Mouse (Mus musculus) regulatory T cell (primary cell): ENCODE results near the gene Fam213a.

Source experiments
- in situ Hi-C: fragments of 300-600 bp; cut with MboI, MseI; formaldehyde crosslinking; loops from one replicate; pipeline ENCODE4 v1.15.1; 2025; ENCODE audit warnings: high pct_unique_total_duplicates

Gene Fam213a

GRCm38 (mm10) chr14:40963501-40964213 is 49.9 kb downstream of the Fam213a start:
- in situ Hi-C loops = no loop called here

- in situ Hi-C loops = no loop called here
Measured at GRCm38 (mm10) chr14:40962365-40963290, 51.0 kb downstream of the Fam213a start.

- in situ Hi-C loops = no loop called here
Measured at GRCm38 (mm10) chr14:40960237-40960636, 53.4 kb downstream of the Fam213a start.

GRCm38 (mm10) chr14:40959586-40959985 is 54.0 kb downstream of the Fam213a start:
- in situ Hi-C loops = no loop called here

GRCm38 (mm10) chr14:40958986-40959381 is 54.6 kb downstream of the Fam213a start:
- in situ Hi-C loops = no loop called here

- in situ Hi-C loops = no loop called here
Measured at GRCm38 (mm10) chr14:40958083-40958985, 55.3 kb downstream of the Fam213a start.

GRCm38 (mm10) chr14:40957607-40958006 is 56.0 kb downstream of the Fam213a start:
- in situ Hi-C loops = no loop called here

GRCm38 (mm10) chr14:40956252-40957146 is 57.1 kb downstream of the Fam213a start:
- in situ Hi-C loops = no loop called here

- in situ Hi-C loops = no loop called here
Measured at GRCm38 (mm10) chr14:40955596-40956251, 57.9 kb downstream of the Fam213a start.

GRCm38 (mm10) chr14:40955146-40955545 is 58.4 kb downstream of the Fam213a start:
- in situ Hi-C loops = no loop called here

GRCm38 (mm10) chr14:40953381-40953780 is 60.2 kb downstream of the Fam213a start:
- in situ Hi-C loops = no loop called here

- in situ Hi-C loops = no loop called here
Measured at GRCm38 (mm10) chr14:40952715-40953114, 60.9 kb downstream of the Fam213a start.

- in situ Hi-C loops = no loop called here
Measured at GRCm38 (mm10) chr14:40952301-40952700, 61.3 kb downstream of the Fam213a start.

GRCm38 (mm10) chr14:40949730-40950614 is 63.6 kb downstream of the Fam213a start:
- in situ Hi-C loops = no loop called here

GRCm38 (mm10) chr14:40949047-40949446 is 64.5 kb downstream of the Fam213a start:
- in situ Hi-C loops = no loop called here

GRCm38 (mm10) chr14:40948522-40948921 is 65.1 kb downstream of the Fam213a start:
- in situ Hi-C loops = no loop called here

GRCm38 (mm10) chr14:40947431-40948394 is 65.9 kb downstream of the Fam213a start:
- in situ Hi-C loops = no loop called here

- in situ Hi-C loops = no loop called here
Measured at GRCm38 (mm10) chr14:40943802-40944201, 69.8 kb downstream of the Fam213a start.
